Mouse (Mus musculus): Measurements from ENCODE around the gene Rxfp3. TPM values are rescaled to one million over a fixed set of nuclear protein-coding genes. Genes with fewer than 3 reads are reported as not detected.

Gene Rxfp3
- polyA plus RNA-seq, 2 experiments: not detected

DNA sequence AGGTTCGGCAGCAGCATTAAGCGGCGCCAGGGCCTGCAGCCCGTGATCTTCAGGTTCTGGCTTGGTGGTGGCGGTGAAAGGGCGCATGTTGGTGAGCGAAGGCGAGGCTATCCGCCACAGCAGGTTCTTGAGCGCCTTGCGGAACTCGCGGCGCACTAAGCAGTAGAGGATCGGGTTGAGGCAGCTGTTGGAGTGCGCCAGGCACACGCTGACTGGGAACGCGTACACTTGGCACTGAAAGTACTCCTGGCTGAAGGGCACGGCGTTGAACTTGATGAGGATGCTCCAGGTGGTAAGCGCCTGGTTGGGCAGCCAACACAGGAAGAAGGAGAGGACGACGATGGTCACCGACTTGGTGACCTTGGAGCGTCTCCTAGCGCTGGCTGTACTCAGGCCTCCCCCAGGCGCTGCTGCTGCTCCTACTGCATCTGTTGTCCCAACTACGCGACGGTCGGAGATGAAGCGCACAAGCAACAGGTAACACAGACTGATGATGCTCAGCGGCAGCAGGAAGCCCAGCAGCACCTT is 1.8 kb downstream of the Rxfp3 start:
- TF ChIP-seq CTCF (IDR thresholded peaks at IDR 0.05; ENCODE audit: low read depth) (no peak), EP300 (IDR thresholded peaks at IDR 0.05; ENCODE audit: low read depth) (no peak)
- Histone ChIP-seq H3K27me3 (ENCODE audit: control insufficient read depth, insufficient read depth, low read length) (peaks cover 30% of the 10 kb centered on the region), H3K4me2 (ENCODE audit: low read depth) (peak overlapping the region; percentile 37), H3K4me3 (ENCODE audit: insufficient read depth in 1 of 2, low read depth in 2 of 2, low read length in 2 of 2) (no peak overlapping the region), H3K27ac (no peak overlapping the region), H3K4me1 (replicated peaks; ENCODE audit: control insufficient read depth in 2 of 2, insufficient read depth in 2 of 2, low read length in 1 of 2) (no peaks in the 10 kb centered on the region), H3K9ac (replicated peaks) (no peak overlapping the region), H3K9me3 (ENCODE audit: control insufficient read depth, low read length) (no peaks in the 10 kb centered on the region), H3K36me3 (replicated peaks; ENCODE audit: control insufficient read depth, insufficient read depth, low read depth) (no peaks in the 10 kb centered on the region)
- ATAC-seq (ENCODE audit: insufficient read depth): no peak
- 6% methylated on average over 34 of the region's 34 CpGs for WGBS (ENCODE audit: insufficient replicate concordance)
- DNase-seq (ENCODE audit: low read depth in 3 of 3, low spot score in 3 of 3): no peak

DNA sequence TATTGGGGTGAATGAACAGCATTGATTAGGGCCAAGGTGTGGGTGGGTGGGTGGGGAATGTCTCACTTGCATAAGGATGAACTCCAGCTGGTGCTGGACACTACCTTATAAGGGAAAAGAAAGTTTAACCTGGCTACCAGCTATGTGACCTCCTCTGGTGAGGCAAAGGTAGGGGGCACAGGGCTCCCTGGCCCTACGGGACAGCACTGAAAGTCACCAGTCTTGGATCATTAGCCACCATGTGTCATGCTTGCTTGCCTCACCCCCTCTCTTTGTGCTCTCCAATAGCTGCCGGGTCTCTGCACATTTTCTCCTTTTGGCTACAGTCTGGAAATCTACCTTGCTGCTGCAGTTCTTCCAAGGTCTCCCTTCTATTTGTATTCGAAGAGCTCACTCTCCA is 7.6 kb downstream of the Rxfp3 start:
- Histone ChIP-seq H3K4me1 (replicated peaks; ENCODE audit: control insufficient read depth in 2 of 2, insufficient read depth in 2 of 2, low read length in 1 of 2) (peaks cover 0 to 6% of the 10 kb centered on the region in 2 experiments; a peak in 1 of 4 replicates), H3K36me3 (replicated peaks; ENCODE audit: control insufficient read depth, insufficient read depth, low read depth) (no peaks in the 10 kb centered on the region), H3K4me3 (ENCODE audit: insufficient read depth in 1 of 2, low read depth in 2 of 2, low read length in 2 of 2) (no peak overlapping the region), H3K4me2 (ENCODE audit: low read depth) (no peak overlapping the region), H3K27ac (no peak overlapping the region), H3K9ac (replicated peaks) (no peak overlapping the region), H3K27me3 (ENCODE audit: control insufficient read depth, insufficient read depth, low read length) (no peaks in the 10 kb centered on the region), H3K9me3 (ENCODE audit: control insufficient read depth, low read length) (no peaks in the 10 kb centered on the region)
- ATAC-seq (ENCODE audit: insufficient read depth) (no peak), DNase-seq (ENCODE audit: low read depth in 3 of 3, low spot score in 3 of 3) (no peak)
- WGBS (ENCODE audit: insufficient replicate concordance): 67% methylated on average over 3 of the region's 3 CpGs
- TF ChIP-seq CTCF (IDR thresholded peaks at IDR 0.05; ENCODE audit: low read depth) (no peak), EP300 (IDR thresholded peaks at IDR 0.05; ENCODE audit: low read depth) (no peak)

- no peak overlapping the region for H3K27ac ChIP-seq
- H3K27me3 ChIP-seq (ENCODE audit: control insufficient read depth, insufficient read depth, low read length): no peaks in the 10 kb centered on the region
- H3K4me3 ChIP-seq (ENCODE audit: insufficient read depth in 1 of 2, low read depth in 2 of 2, low read length in 2 of 2): no peak overlapping the region
- ATAC-seq (ENCODE audit: insufficient read depth) (peak; percentile 65; the same call in 1 of the 2 replicates), DNase-seq (ENCODE audit: low read depth in 3 of 3, low spot score in 3 of 3) (peak in 1 of 3 experiments; percentile 12)
- no peak overlapping the region for H3K4me2 ChIP-seq (ENCODE audit: low read depth)
- no peak overlapping the region for H3K9ac ChIP-seq (replicated peaks)
- WGBS (ENCODE audit: insufficient replicate concordance): 36% methylated on average over 4 of the region's 4 CpGs
- H3K36me3 ChIP-seq (replicated peaks; ENCODE audit: control insufficient read depth, insufficient read depth, low read depth): no peaks in the 10 kb centered on the region
- no peak for TF ChIP-seq EP300 (IDR thresholded peaks at IDR 0.05; ENCODE audit: low read depth)
- no peak for TF ChIP-seq CTCF (IDR thresholded peaks at IDR 0.05; ENCODE audit: low read depth)
- peaks cover 0 to 6% of the 10 kb centered on the region in 2 experiments; a peak in 1 of 4 replicates for H3K4me1 ChIP-seq (replicated peaks; ENCODE audit: control insufficient read depth in 2 of 2, insufficient read depth in 2 of 2, low read length in 1 of 2)
- H3K9me3 ChIP-seq (ENCODE audit: control insufficient read depth, low read length): no peaks in the 10 kb centered on the region
Measured at GRCm38 (mm10) chr15:11026801-11027561, 10.8 kb downstream of the Rxfp3 start.

GRCm38 (mm10) chr15:11014931-11015330 is 22.9 kb downstream of the Rxfp3 start:
- no peak for DNase-seq (ENCODE audit: low read depth in 3 of 3, low spot score in 3 of 3)
- TF ChIP-seq EP300 (IDR thresholded peaks at IDR 0.05; ENCODE audit: low read depth) (no peak), CTCF (IDR thresholded peaks at IDR 0.05; ENCODE audit: low read depth) (no peak)
- no peaks in the 10 kb centered on the region for H3K36me3 ChIP-seq (replicated peaks; ENCODE audit: control insufficient read depth, insufficient read depth, low read depth)

DNA sequence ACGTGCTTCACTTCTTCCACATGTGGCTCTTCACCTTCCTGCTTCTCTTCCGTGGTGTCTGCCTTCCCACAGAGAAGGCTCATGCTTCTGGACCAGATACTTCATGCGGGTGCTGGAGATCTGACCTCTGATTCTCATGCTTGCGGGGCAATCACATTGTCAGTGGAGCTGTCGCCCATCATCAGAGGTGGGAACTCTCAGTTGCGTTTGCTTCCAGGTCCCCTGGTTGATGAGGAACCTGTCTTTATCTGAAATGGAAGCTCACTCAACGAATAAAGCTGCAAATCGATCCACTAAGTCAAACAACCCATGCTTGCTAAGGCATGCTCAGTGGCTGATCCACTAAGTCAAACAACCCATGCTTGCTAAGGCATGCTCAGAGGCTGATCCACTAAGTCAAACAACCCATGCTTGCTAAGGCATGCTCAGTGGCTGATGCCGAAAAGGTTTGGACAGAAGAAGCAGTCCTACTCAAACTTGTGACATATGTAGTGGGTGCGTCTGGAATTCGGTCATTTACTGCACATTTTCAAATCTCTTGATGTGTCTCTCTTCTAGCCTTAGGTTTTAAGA is 26.7 kb downstream of the Rxfp3 start:
- Histone ChIP-seq H3K27ac (no peak overlapping the region), H3K9ac (replicated peaks) (no peak overlapping the region), H3K4me2 (ENCODE audit: low read depth) (no peak overlapping the region), H3K36me3 (replicated peaks; ENCODE audit: control insufficient read depth, insufficient read depth, low read depth) (no peaks in the 10 kb centered on the region), H3K4me1 (replicated peaks; ENCODE audit: control insufficient read depth in 2 of 2, insufficient read depth in 2 of 2, low read length in 1 of 2) (peaks cover 0 to 3% of the 10 kb centered on the region in 2 experiments; a peak in 1 of 4 replicates), H3K9me3 (ENCODE audit: control insufficient read depth, low read length) (no peaks in the 10 kb centered on the region), H3K27me3 (ENCODE audit: control insufficient read depth, insufficient read depth, low read length) (no peaks in the 10 kb centered on the region), H3K4me3 (ENCODE audit: insufficient read depth in 1 of 2, low read depth in 2 of 2, low read length in 2 of 2) (no peak overlapping the region)
- TF ChIP-seq EP300 (IDR thresholded peaks at IDR 0.05; ENCODE audit: low read depth) (no peak), CTCF (IDR thresholded peaks at IDR 0.05; ENCODE audit: low read depth) (no peak)
- DNase-seq (ENCODE audit: low read depth in 3 of 3, low spot score in 3 of 3) (no peak), ATAC-seq (ENCODE audit: insufficient read depth) (peak; percentile 39; the same call in 1 of the 2 replicates)
- 55% methylated on average over 11 of the region's 11 CpGs for WGBS (ENCODE audit: insufficient replicate concordance)

More at GRCm38 (mm10) chr15:11014931-11015330, 22.9 kb downstream of the Rxfp3 start:
- ATAC-seq (ENCODE audit: insufficient read depth): no peak
- Histone ChIP-seq H3K9me3 (ENCODE audit: control insufficient read depth, low read length) (no peaks in the 10 kb centered on the region), H3K27me3 (ENCODE audit: control insufficient read depth, insufficient read depth, low read length) (no peaks in the 10 kb centered on the region), H3K4me2 (ENCODE audit: low read depth) (no peak overlapping the region), H3K4me1 (replicated peaks; ENCODE audit: control insufficient read depth in 2 of 2, insufficient read depth in 2 of 2, low read length in 1 of 2) (peaks cover 0 to 3% of the 10 kb centered on the region in 2 experiments; a peak in 1 of 4 replicates), H3K9ac (replicated peaks) (no peak overlapping the region), H3K4me3 (ENCODE audit: insufficient read depth in 1 of 2, low read depth in 2 of 2, low read length in 2 of 2) (no peak overlapping the region), H3K27ac (no peak overlapping the region)
- WGBS (ENCODE audit: insufficient replicate concordance): 43% methylated on average over 2 of the region's 2 CpGs

Data from liver, embryonic 14.5 days (tissue).